Mouse (Mus musculus) kidney, postnatal 14 days (tissue): Measurements from ENCODE around the gene Eppin.

Experiments used
- DNase-seq: peaks from one replicate; pipeline ENCODE4 v3.0.0; 2022; ENCODE audit warnings: mixed read lengths

Gene Eppin

GRCm38 (mm10) chr2:164558991-164559645 is 34.3 kb downstream of the Eppin start:
- DNase-seq: no peak

- DNase-seq: no peak
Measured at GRCm38 (mm10) chr2:164558426-164558825, 35.0 kb downstream of the Eppin start.

- DNase-seq: no peak
Measured at GRCm38 (mm10) chr2:164551502-164551901, 41.9 kb downstream of the Eppin start.

GRCm38 (mm10) chr2:164550895-164551269 is 42.5 kb downstream of the Eppin start:
- DNase-seq: no peak

- no peak for DNase-seq
Measured at GRCm38 (mm10) chr2:164549963-164550894, 43.2 kb downstream of the Eppin start.

GRCm38 (mm10) chr2:164549338-164549737 is 44.1 kb downstream of the Eppin start:
- no peak for DNase-seq

- no peak for DNase-seq
Measured at GRCm38 (mm10) chr2:164544454-164545097, 48.8 kb downstream of the Eppin start.

GRCm38 (mm10) chr2:164543745-164544144 is 49.6 kb downstream of the Eppin start:
- peak; percentile 68 for DNase-seq

- DNase-seq: no peak
Measured at GRCm38 (mm10) chr2:164542598-164542997, 50.8 kb downstream of the Eppin start.

- DNase-seq: no peak
Measured at GRCm38 (mm10) chr2:164542132-164542531, 51.3 kb downstream of the Eppin start.

GRCm38 (mm10) chr2:164540652-164541427 is 52.6 kb downstream of the Eppin start:
- DNase-seq: peak; percentile 31
